Comparison of ENCODE assay signal across 8 mouse cellular contexts in genomic region chr11:115775821-115776665, GRCm38 (mm10). TPM values are rescaled to one million over a fixed set of nuclear protein-coding genes. Genes with fewer than 3 reads are reported as not detected.
DNase-seq lines count a peak whose midpoint lies in the region; ATAC-seq and TF ChIP-seq lines count a peak whose summit lies in the region.

No protein-coding gene starts in this region.

- ATAC-seq in liver, embryonic 12.5 days, result no peak
- no peak for ATAC-seq in liver, postnatal 0 days
- ATAC-seq in hindbrain, embryonic 14.5 days (ENCODE audit: low FRiP score), result no peak

- H3K27ac ChIP-seq in liver, embryonic 12.5 days, result peak overlapping the region; percentile 98
- H3K27ac ChIP-seq in liver, postnatal 0 days (ENCODE audit: low read depth), result no peak overlapping the region
- peak overlapping the region; percentile 18; the same call in 1 of the 2 replicates for H3K27ac ChIP-seq in hindbrain, embryonic 14.5 days

- 73% methylated on average over 18 of the region's 18 CpGs for WGBS in liver, embryonic 12.5 days (ENCODE audit: insufficient replicate concordance)
- 78% methylated on average over 18 of the region's 18 CpGs for WGBS in liver, postnatal 0 days (ENCODE audit: insufficient replicate concordance)
- 36% methylated on average over 18 of the region's 18 CpGs for WGBS in hindbrain, embryonic 14.5 days

- H3K9me3 ChIP-seq in liver, embryonic 12.5 days (replicated peaks), result no peaks in the 10 kb centered on the region; the same call in 1 of the 2 replicates
- no peaks in the 10 kb centered on the region for H3K9me3 ChIP-seq in liver, postnatal 0 days (ENCODE audit: low read length)
- no peaks in the 10 kb centered on the region for H3K9me3 ChIP-seq in hindbrain, embryonic 14.5 days (ENCODE audit: control insufficient read depth, low read length)

- H3K4me2 ChIP-seq in liver, embryonic 12.5 days, result no peak overlapping the region
- no peak overlapping the region for H3K4me2 ChIP-seq in liver, postnatal 0 days (ENCODE audit: low read depth, low read length)
- H3K4me2 ChIP-seq in hindbrain, embryonic 14.5 days (replicated peaks), result peak overlapping the region; percentile 22; the same call in 1 of the 2 replicates

- H3K36me3 ChIP-seq in liver, embryonic 12.5 days, result peaks cover 22% of the 10 kb centered on the region; the same call in 1 of the 2 replicates
- no peaks in the 10 kb centered on the region for H3K36me3 ChIP-seq in liver, postnatal 0 days (replicated peaks; ENCODE audit: insufficient read depth, low read length)
- H3K36me3 ChIP-seq in hindbrain, embryonic 14.5 days (replicated peaks; ENCODE audit: control insufficient read depth, insufficient read depth), result peaks cover 5% of the 10 kb centered on the region; the same call in 1 of the 2 replicates

- peaks cover 75% of the 10 kb centered on the region for H3K4me1 ChIP-seq in liver, embryonic 12.5 days
- H3K4me1 ChIP-seq in liver, postnatal 0 days (ENCODE audit: insufficient read depth), result peaks cover 20% of the 10 kb centered on the region
- peaks cover 34% of the 10 kb centered on the region for H3K4me1 ChIP-seq in hindbrain, embryonic 14.5 days (replicated peaks; ENCODE audit: control insufficient read depth, insufficient read depth, low read length)

- TF ChIP-seq EP300 in liver, postnatal 0 days (IDR thresholded peaks at IDR 0.05; ENCODE audit: low read depth), result no peak

- H3K9ac ChIP-seq in liver, embryonic 12.5 days, result no peak overlapping the region
- no peak overlapping the region for H3K9ac ChIP-seq in liver, postnatal 0 days (replicated peaks)
- no peak overlapping the region for H3K9ac ChIP-seq in hindbrain, embryonic 14.5 days

- no peak for DNase-seq in liver, postnatal 0 days
- peak; percentile 93 for DNase-seq in adrenal gland, adult 2 months
- DNase-seq in fibroblast of lung, adult 2 months (ENCODE audit: low read depth), result peak; percentile 44
- no peak for DNase-seq in hindbrain, embryonic 14.5 days (ENCODE audit: low spot score)
- peak; percentile 65 for DNase-seq in lung, postnatal 36 days
- no peak for DNase-seq in left cerebral cortex, adult 18-20 months (ENCODE audit: low spot score in 2 of 2)
- no peak for DNase-seq in left cerebral cortex, postnatal 36 days (ENCODE audit: low spot score in 2 of 2)

- no peak overlapping the region for H3K4me3 ChIP-seq in liver, embryonic 12.5 days
- no peak overlapping the region for H3K4me3 ChIP-seq in liver, postnatal 0 days (ENCODE audit: low read depth, low read length)
- no peak overlapping the region for H3K4me3 ChIP-seq in hindbrain, embryonic 14.5 days (replicated peaks; ENCODE audit: low read length)

- TF ChIP-seq CTCF in liver, postnatal 0 days (IDR thresholded peaks at IDR 0.05; ENCODE audit: low read depth), result no peak

- intact Hi-C loops in left cerebral cortex, postnatal 36 days (cut with DNase I), result no loop called here

- H3K27me3 ChIP-seq in liver, embryonic 12.5 days (replicated peaks), result no peaks in the 10 kb centered on the region
- H3K27me3 ChIP-seq in liver, postnatal 0 days (ENCODE audit: insufficient read depth, low read length), result no peaks in the 10 kb centered on the region
- no peaks in the 10 kb centered on the region for H3K27me3 ChIP-seq in hindbrain, embryonic 14.5 days (ENCODE audit: control insufficient read depth, insufficient read depth, low read length)

RNA-seq across cellular contexts. Expression of gene Tmem94, which starts 10.8 kb away (rescaled TPM):
- 16.9 and 17.0 TPM in 2 replicates for polyA plus RNA-seq in liver, embryonic 12.5 days (2016; fragmentation: Nextera tagmentation; extraction: Ambion mirVana)
- polyA plus RNA-seq in liver, postnatal 0 days (2015; fragmentation: Nextera tagmentation; extraction: Ambion mirVana), result 4.1 and 4.2 TPM in 2 replicates
- total RNA-seq in adrenal gland, adult 2 months (2021), result 10 to 100 TPM; 70.6 to 85.9 TPM
- polyA plus RNA-seq in adrenal gland, adult 2 months (2012; rRNA removed), result 158 and 165 TPM in 2 replicates
- polyA plus RNA-seq in hindbrain, embryonic 14.5 days (2014; fragmentation: Nextera tagmentation; extraction: Ambion mirVana), result 17.3 and 20.8 TPM in 2 replicates
- 10 to 100 TPM; 62.9 to 65.2 TPM for total RNA-seq in left cerebral cortex, adult 18-20 months (2021)
- total RNA-seq in left cerebral cortex, postnatal 36 days (2021), result 10 to 100 TPM; 54.9 to 69.9 TPM

RNA-seq across cellular contexts. Expression of gene Caskin2, which starts 37.4 kb away (rescaled TPM):
- polyA plus RNA-seq in liver, embryonic 12.5 days (2016; fragmentation: Nextera tagmentation; extraction: Ambion mirVana), result 8.3 and 9.2 TPM in 2 replicates
- 3.2 and 3.3 TPM in 2 replicates for polyA plus RNA-seq in liver, postnatal 0 days (2015; fragmentation: Nextera tagmentation; extraction: Ambion mirVana)
- total RNA-seq in adrenal gland, adult 2 months (2021), result 10 to 100 TPM; 53.7 to 64.2 TPM
- 110 and 114 TPM in 2 replicates for polyA plus RNA-seq in adrenal gland, adult 2 months (2012; rRNA removed)
- 10.7 and 11.0 TPM in 2 replicates for polyA plus RNA-seq in hindbrain, embryonic 14.5 days (2014; fragmentation: Nextera tagmentation; extraction: Ambion mirVana)
- total RNA-seq in left cerebral cortex, adult 18-20 months (2021), result 10 to 100 TPM; 17.7 to 18.6 TPM
- total RNA-seq in left cerebral cortex, postnatal 36 days (2021), result 10 to 100 TPM; 19.1 to 19.9 TPM

RNA-seq across cellular contexts. Expression of gene Tsen54, which starts 38.5 kb away (rescaled TPM):
- 23.5 and 25.6 TPM in 2 replicates for polyA plus RNA-seq in liver, embryonic 12.5 days (2016; fragmentation: Nextera tagmentation; extraction: Ambion mirVana)
- polyA plus RNA-seq in liver, postnatal 0 days (2015; fragmentation: Nextera tagmentation; extraction: Ambion mirVana), result 7.7 and 8.8 TPM in 2 replicates
- 10 to 100 TPM; 15.8 to 20.7 TPM for total RNA-seq in adrenal gland, adult 2 months (2021)
- polyA plus RNA-seq in adrenal gland, adult 2 months (2012; rRNA removed), result 43.9 and 61.6 TPM in 2 replicates
- polyA plus RNA-seq in hindbrain, embryonic 14.5 days (2014; fragmentation: Nextera tagmentation; extraction: Ambion mirVana), result 17.8 and 19.9 TPM in 2 replicates
- total RNA-seq in left cerebral cortex, adult 18-20 months (2021), result 10 to 100 TPM; 14.0 to 14.5 TPM
- total RNA-seq in left cerebral cortex, postnatal 36 days (2021), result 10 to 100 TPM; 10.6 to 16.0 TPM

RNA-seq across cellular contexts. Expression of gene Llgl2, which starts 47.8 kb away (rescaled TPM):
- 13.4 and 14.3 TPM in 2 replicates for polyA plus RNA-seq in liver, embryonic 12.5 days (2016; fragmentation: Nextera tagmentation; extraction: Ambion mirVana)
- 15.1 and 20.9 TPM in 2 replicates for polyA plus RNA-seq in liver, postnatal 0 days (2015; fragmentation: Nextera tagmentation; extraction: Ambion mirVana)
- 10 to 100 TPM in 1 of 2 experiments, 1 to 10 TPM in 1; 7.6 to 13.1 TPM for total RNA-seq in adrenal gland, adult 2 months (2021)
- 24.4 and 29.5 TPM in 2 replicates for polyA plus RNA-seq in adrenal gland, adult 2 months (2012; rRNA removed)
- polyA plus RNA-seq in hindbrain, embryonic 14.5 days (2014; fragmentation: Nextera tagmentation; extraction: Ambion mirVana), result 1.3 and 2.4 TPM in 2 replicates
- total RNA-seq in left cerebral cortex, adult 18-20 months (2021), result 1 to 10 TPM; 3.6 to 4.5 TPM
- 1 to 10 TPM; 2.6 to 3.9 TPM for total RNA-seq in left cerebral cortex, postnatal 36 days (2021)

Comparison
In these comparisons a context has a peak if more than half of its experiments do, and no peak if none do; other contexts are left out.
1. DNase-seq: peak in adrenal gland, adult 2 months (single experiment), fibroblast of lung, adult 2 months (single experiment) and lung, postnatal 36 days (single experiment); none in liver, postnatal 0 days (single experiment), hindbrain, embryonic 14.5 days (single experiment), left cerebral cortex, adult 18-20 months (0 of 2) and left cerebral cortex, postnatal 36 days (0 of 2).